Comparison of ENCODE assay signal across 16 mouse cellular contexts in the genomic region with DNA sequence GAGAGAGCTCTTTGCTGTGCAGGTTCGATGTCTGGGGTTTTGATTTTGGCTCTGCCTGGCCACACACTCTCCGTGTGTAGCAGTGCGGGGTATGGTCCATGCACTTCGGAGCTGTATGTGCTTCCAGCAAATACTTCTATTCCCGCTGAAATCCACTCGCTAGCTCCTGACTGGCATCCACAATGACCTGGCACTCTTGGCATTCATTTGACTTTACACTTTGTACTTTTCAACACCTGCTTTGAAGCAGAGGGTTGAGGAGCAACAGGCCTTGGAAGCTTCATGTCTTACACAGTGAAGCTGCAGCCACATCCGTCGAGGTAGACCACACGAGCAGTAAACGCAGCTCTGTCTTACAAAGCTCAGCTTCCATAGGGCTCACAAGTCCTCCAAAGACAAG.
A peak's percentile ranks its signal among the peaks of the same experiment; 100 is the strongest.
DNase-seq lines count a peak whose midpoint lies in the region; ATAC-seq and TF ChIP-seq lines count a peak whose summit lies in the region.
"Had no signal": no experiment of that assay in that cellular context is flagged by ENCODE, and none has a peak within 500 bp of the region (broad histone marks: within the 10 kb centered on the region; RNA-seq: fewer than 3 reads in every experiment).

No protein-coding gene starts in this region.

- ATAC-seq in heart, embryonic 13.5 days (ENCODE audit: extremely low read depth, insufficient number of reproducible peaks, low FRiP score, low TSS enrichment): no peak
- no peak for ATAC-seq in kidney, embryonic 15.5 days (replicated peaks; ENCODE audit: low FRiP score)
- peak; percentile 83 for ATAC-seq in heart, postnatal 0 days (ENCODE audit: insufficient read depth, low read depth)
- no peak for ATAC-seq in limb, embryonic 15.5 days (ENCODE audit: insufficient number of reproducible peaks, low FRiP score, low TSS enrichment, low read depth)

- H3K9ac ChIP-seq in heart, embryonic 13.5 days: 0 out of 2 replicates have a peak overlapping the region, but pooled peaks have one; percentile 26
- no peak overlapping the region for H3K9ac ChIP-seq in kidney, embryonic 15.5 days
- H3K9ac ChIP-seq in heart, postnatal 0 days (replicated peaks; ENCODE audit: low read depth, low read length): no peak overlapping the region
- no peak overlapping the region for H3K9ac ChIP-seq in limb, embryonic 15.5 days
- H3K9ac ChIP-seq: liver, embryonic 14.5 days; neural tube, embryonic 12.5 days had no signal

- peak overlapping the region; percentile 70 for H3K27ac ChIP-seq in heart, embryonic 13.5 days (replicated peaks)
- no peak overlapping the region for H3K27ac ChIP-seq in kidney, embryonic 15.5 days
- H3K27ac ChIP-seq in heart, postnatal 0 days (ENCODE audit: low read depth): peak overlapping the region; percentile 38; the same call in 1 of the 2 replicates
- H3K27ac ChIP-seq in limb, embryonic 15.5 days: peak overlapping the region; percentile 1; the same call in 1 of the 2 replicates
- H3K27ac ChIP-seq: hindbrain, embryonic 10.5 days; left cerebral cortex, adult 2 months; liver, embryonic 14.5 days; neural tube, embryonic 12.5 days had no signal

- no peak overlapping the region for H3K4me3 ChIP-seq in heart, embryonic 13.5 days
- H3K4me3 ChIP-seq in kidney, embryonic 15.5 days (replicated peaks): no peak overlapping the region
- no peak overlapping the region for H3K4me3 ChIP-seq in heart, postnatal 0 days (ENCODE audit: low read depth, low read length)
- H3K4me3 ChIP-seq in limb, embryonic 15.5 days: no peak overlapping the region
- H3K4me3 ChIP-seq: hindbrain, embryonic 10.5 days; left cerebral cortex, adult 2 months; neural tube, embryonic 12.5 days had no signal

- TF ChIP-seq EP300 in heart, postnatal 0 days (IDR thresholded peaks at IDR 0.05; ENCODE audit: low read depth): no peak

- no peaks in the 10 kb centered on the region for H3K9me3 ChIP-seq in heart, embryonic 13.5 days
- H3K9me3 ChIP-seq in kidney, embryonic 15.5 days (replicated peaks): no peaks in the 10 kb centered on the region
- no peaks in the 10 kb centered on the region for H3K9me3 ChIP-seq in heart, postnatal 0 days (replicated peaks; ENCODE audit: control insufficient read depth, low read length)
- H3K9me3 ChIP-seq in limb, embryonic 15.5 days: no peaks in the 10 kb centered on the region
- H3K9me3 ChIP-seq: hindbrain, embryonic 10.5 days; neural tube, embryonic 12.5 days had no signal

- TF ChIP-seq CTCF in heart, postnatal 0 days (IDR thresholded peaks at IDR 0.05; ENCODE audit: low read depth): no peak

- 47% methylated on average over 10 of the region's 10 CpGs for WGBS in heart, embryonic 13.5 days
- WGBS in kidney, embryonic 15.5 days: 93% methylated on average over 10 of the region's 10 CpGs
- 36% methylated on average over 10 of the region's 10 CpGs for WGBS in heart, postnatal 0 days
- WGBS in limb, embryonic 15.5 days: 75% methylated on average over 10 of the region's 10 CpGs

- no peak for DNase-seq in heart, adult 8-10 months (ENCODE audit: low spot score)
- DNase-seq in kidney, postnatal 36 days: peak; percentile 7
- peak; percentile 73 for DNase-seq in heart, postnatal 0 days (ENCODE audit: low spot score)
- DNase-seq in layer of hippocampus, postnatal 10 days (ENCODE audit: low spot score in 2 of 2): no peak
- DNase-seq: cerebellum, adult 8-10 months; gastrocnemius, postnatal 10 days; kidney, adult 11 months; lung, postnatal 14 days; right cerebral cortex, postnatal 14 days had no signal

- peak overlapping the region; percentile 27 for H3K4me2 ChIP-seq in heart, embryonic 13.5 days
- no peak overlapping the region for H3K4me2 ChIP-seq in kidney, embryonic 15.5 days
- no peak overlapping the region for H3K4me2 ChIP-seq in heart, postnatal 0 days (ENCODE audit: low read depth, low read length)
- no peak overlapping the region for H3K4me2 ChIP-seq in limb, embryonic 15.5 days
- H3K4me2 ChIP-seq: neural tube, embryonic 12.5 days had no signal

- no peaks in the 10 kb centered on the region for H3K27me3 ChIP-seq in heart, embryonic 13.5 days (replicated peaks)
- no peaks in the 10 kb centered on the region for H3K27me3 ChIP-seq in kidney, embryonic 15.5 days
- no peaks in the 10 kb centered on the region for H3K27me3 ChIP-seq in heart, postnatal 0 days (ENCODE audit: control insufficient read depth, insufficient read depth, low read length)
- no peaks in the 10 kb centered on the region for H3K27me3 ChIP-seq in limb, embryonic 15.5 days
- H3K27me3 ChIP-seq: neural tube, embryonic 12.5 days had no signal

- H3K4me1 ChIP-seq in heart, embryonic 13.5 days: peaks cover 26% of the 10 kb centered on the region
- H3K4me1 ChIP-seq in kidney, embryonic 15.5 days: no peaks in the 10 kb centered on the region
- H3K4me1 ChIP-seq in heart, postnatal 0 days (ENCODE audit: control insufficient read depth, insufficient read depth): peaks cover 14% of the 10 kb centered on the region; the same call in 1 of the 2 replicates
- H3K4me1 ChIP-seq in limb, embryonic 15.5 days: peaks cover 6% of the 10 kb centered on the region
- H3K4me1 ChIP-seq: hindbrain, embryonic 10.5 days; neural tube, embryonic 12.5 days had no signal

- H3K36me3 ChIP-seq in heart, embryonic 13.5 days: peaks cover 2% of the 10 kb centered on the region; the same call in 1 of the 2 replicates
- no peaks in the 10 kb centered on the region for H3K36me3 ChIP-seq in kidney, embryonic 15.5 days
- no peaks in the 10 kb centered on the region for H3K36me3 ChIP-seq in heart, postnatal 0 days (replicated peaks; ENCODE audit: control insufficient read depth, insufficient read depth, low read length)
- no peaks in the 10 kb centered on the region for H3K36me3 ChIP-seq in limb, embryonic 15.5 days
- H3K36me3 ChIP-seq: hindbrain, embryonic 10.5 days; neural tube, embryonic 12.5 days had no signal

Comparison
In these comparisons a context has a peak if more than half of its experiments do, and no peak if none do; other contexts are left out.
1. DNase-seq: peak in kidney, postnatal 36 days (2 of 2) and heart, postnatal 0 days (single experiment); none in heart, adult 8-10 months (single experiment) and layer of hippocampus, postnatal 10 days (0 of 2).